Mouse (Mus musculus): Measurements from ENCODE around the gene Tll2.

Tll2 gene

DNA sequence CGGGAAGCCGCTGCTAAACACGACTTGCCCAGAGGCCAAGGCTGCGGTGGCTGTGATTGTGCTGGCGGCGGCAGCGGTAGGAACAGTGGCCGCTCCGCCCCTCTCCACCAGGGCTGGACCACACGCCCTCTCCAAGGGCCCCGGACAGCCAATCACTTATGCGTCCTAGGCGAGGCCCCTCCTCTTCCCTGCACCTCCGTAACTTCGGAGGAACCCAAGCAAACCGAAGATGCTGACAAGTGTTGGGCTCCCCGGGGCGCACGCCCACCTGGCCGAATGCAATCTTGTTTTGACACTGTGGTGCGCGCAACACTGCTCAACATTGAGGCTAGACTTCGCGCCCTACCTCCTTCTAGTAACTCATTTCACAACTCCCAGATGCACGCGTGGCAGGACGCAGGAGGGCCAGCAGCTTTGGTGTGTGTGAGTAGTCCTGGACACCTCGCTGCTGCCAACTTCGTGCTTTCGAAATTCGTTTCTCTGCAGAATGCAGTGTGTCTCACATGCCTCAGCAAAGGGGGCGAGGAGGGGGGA is at the start of gene Tll2:
Gene Tll2 (minus strand): TSS at position 25 of the 534 bp plus-strand sequence.
- DNase-seq (ENCODE audit: low spot score in 2 of 2): peak; percentile 46 to 49

- DNase-seq (ENCODE audit: low spot score in 2 of 2): no peak
Measured at GRCm38 (mm10) chr19:41254584-41254983, 47.9 kb upstream of the Tll2 start.

DNA sequence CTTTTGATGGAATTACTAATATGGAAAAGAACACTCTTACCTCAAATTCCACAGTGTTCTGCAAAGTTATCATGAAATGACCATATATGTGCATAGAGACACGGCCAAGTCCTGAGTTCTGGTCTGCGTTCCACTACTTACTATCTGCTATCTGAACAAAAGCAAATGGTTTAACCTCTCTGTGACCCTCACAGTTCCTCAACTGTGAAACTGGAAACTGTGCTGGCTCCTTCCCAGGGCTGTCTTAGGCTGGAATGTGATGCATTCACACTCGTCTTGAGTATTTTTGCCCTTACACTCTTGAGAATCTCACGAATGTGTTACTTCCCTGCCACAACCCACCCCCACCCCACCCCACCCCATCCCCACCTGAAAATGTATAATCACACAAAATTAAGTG is 42.3 kb upstream of the Tll2 start:
- DNase-seq (ENCODE audit: low spot score in 2 of 2): no peak

- no peak for DNase-seq (ENCODE audit: low spot score in 2 of 2)
Measured at GRCm38 (mm10) chr19:41248271-41248670, 41.6 kb upstream of the Tll2 start.

GRCm38 (mm10) chr19:41246271-41246670 is 39.6 kb upstream of the Tll2 start:
- no peak for DNase-seq (ENCODE audit: low spot score in 2 of 2)

- DNase-seq (ENCODE audit: low spot score in 2 of 2): peak; percentile 54 to 66
Measured at GRCm38 (mm10) chr19:41244581-41244980, 37.9 kb upstream of the Tll2 start.

GRCm38 (mm10) chr19:41241997-41242396 is 35.4 kb upstream of the Tll2 start:
- DNase-seq (ENCODE audit: low spot score in 2 of 2): no peak

- no peak for DNase-seq (ENCODE audit: low spot score in 2 of 2)
Measured at GRCm38 (mm10) chr19:41233698-41234097, 27.1 kb upstream of the Tll2 start.

DNA sequence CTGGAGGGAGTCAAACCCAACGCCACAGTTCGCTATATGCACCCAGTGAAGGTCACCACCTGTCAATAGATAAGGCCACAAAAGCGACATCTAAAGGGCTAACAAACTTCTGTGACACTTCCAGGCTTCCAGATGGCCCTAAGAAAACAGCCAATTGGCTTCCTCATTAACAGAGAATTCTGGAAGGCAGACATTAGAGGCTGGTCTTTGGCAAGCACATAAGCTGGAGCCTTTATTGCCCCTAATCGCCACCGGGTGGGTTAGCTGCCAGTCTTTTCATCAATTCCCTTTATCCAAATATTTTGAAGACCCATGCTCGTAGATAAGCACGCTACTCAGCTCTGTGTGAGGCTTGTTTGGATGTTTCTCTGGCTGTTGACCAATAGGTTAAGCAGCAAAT is 1.7 kb upstream of the Tll2 start:
- no peak for DNase-seq (ENCODE audit: low spot score in 2 of 2)

DNA sequence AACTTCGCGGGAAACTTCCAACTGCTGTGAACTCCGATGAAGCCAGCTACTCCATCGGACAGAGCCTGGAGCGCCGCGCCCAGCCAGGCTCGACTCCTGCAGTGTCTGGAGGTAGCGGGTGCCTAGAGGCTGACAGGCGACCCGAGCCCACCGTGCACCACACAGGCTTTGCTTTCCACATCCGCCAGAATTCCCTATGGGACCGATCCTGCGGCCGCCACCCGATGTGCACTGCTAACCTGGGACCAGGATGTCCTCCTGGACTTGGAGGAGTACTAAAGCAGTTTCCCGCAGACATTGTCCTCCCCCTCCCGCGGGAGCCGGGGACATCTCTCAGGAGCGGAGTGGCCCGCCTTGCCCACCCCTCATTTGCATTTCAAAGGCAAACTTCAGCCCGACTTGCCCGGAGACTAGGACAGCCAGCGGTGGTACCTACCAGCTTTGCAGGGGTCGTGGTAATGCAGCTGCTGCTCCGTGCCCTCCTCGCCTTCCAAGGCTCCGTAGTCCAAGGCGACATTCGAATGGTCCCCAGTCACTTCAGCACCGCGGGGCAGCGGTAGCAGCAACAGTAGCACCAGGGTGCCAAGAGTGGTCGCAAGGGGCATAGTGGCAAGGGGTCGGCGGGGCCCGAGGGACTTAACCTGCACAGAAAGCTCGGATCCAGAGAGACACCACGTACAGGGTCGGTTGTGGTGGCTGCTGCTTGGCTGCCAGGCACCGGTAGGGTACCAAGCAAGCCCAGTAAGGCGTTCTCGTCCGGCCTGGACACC is 409 bp downstream of the Tll2 start:
- no peak for DNase-seq (ENCODE audit: low spot score in 2 of 2)

DNA sequence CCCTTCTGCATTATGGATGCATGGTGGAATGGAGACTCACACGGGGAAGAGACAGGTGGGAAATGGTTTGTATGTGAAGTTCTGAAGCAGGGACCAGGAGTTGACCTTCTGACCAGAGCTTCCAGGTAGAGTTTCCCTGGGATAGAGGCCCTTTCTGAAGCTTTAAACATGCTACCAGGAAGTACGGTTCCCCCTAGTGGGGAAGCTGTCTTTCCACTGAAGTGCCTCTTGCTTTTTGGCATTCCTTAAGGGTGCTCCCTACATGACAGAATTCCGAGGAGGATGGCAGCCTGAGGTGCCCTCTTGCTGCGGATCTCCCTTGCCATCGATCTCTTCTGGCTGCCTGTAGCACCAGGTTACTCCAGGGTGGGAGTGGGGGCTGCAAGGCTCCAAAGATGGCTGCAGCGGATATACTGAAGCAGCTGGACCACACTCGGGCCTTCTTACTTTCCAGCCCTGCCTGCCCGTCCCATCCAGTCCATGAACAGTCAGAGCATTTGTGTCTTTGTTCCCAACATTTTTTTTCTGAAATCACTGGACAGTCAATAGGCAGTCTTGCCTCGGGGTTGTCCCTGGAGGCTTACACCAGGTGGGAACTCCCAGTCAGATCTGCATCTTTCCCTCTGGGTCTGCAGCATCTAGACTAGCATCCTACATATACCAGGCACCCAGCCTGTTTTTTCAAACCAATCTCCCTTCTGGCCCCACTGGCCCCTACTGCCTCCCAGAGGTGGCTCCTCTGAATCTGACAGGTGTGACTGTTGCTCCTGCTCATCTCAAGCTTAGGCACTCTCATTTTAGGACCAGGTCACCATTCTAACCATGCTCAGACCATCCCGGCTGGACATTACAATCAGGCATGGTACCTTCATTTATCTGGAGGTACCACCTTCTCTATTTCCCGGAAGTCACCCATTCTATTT is 2.2 kb downstream of the Tll2 start:
- DNase-seq (ENCODE audit: low spot score in 2 of 2): peak; percentile 25 to 45

DNA sequence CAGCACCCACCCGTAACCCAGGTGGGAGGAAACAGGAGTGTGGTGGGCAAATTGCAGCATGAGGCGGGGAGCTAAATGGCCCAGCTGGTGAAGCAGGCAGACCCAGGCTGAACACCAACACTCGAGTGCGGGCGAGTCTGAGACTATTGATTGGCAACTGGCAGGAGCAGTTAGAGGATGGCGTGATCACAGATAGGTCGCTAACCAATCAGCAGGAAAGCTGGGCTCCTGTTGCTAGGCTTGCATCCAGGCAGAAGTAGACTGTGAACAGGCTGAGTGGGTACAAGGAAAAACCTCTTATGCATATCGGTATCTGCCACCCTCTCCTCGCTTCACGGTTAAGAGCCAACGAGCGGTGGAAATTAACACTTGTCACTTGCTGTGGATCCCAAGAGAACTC is 9.0 kb downstream of the Tll2 start:
- DNase-seq (ENCODE audit: low spot score in 2 of 2): peak; percentile 49 to 56

- no peak for DNase-seq (ENCODE audit: low spot score in 2 of 2)
Measured at GRCm38 (mm10) chr19:41193379-41193778, 13.3 kb downstream of the Tll2 start.

GRCm38 (mm10) chr19:41192953-41193352 is 13.7 kb downstream of the Tll2 start:
- DNase-seq (ENCODE audit: low spot score in 2 of 2): no peak

GRCm38 (mm10) chr19:41191724-41192123 is 14.9 kb downstream of the Tll2 start:
- DNase-seq (ENCODE audit: low spot score in 2 of 2): no peak

- DNase-seq (ENCODE audit: low spot score in 2 of 2): no peak
Measured at GRCm38 (mm10) chr19:41190876-41191434, 15.7 kb downstream of the Tll2 start.

DNA sequence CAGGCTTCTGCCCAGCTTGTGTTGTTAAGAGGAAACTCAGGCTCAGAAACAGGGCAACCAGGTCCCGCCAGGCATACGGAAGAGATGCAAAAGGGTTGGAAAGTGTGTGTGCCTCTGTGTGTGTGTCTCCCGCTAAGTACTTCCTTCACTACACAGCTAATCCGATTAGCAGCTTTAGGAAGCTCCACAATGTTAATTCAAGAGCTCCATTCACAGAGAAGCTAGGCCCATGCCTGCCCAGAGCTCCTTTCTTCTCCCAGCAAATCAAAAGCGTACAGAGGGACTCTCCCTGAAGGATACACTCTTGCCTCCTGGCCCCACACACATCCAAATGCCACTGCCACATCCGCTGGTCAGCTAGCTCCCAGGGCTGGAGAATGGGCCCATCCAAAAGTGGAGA is 29.3 kb downstream of the Tll2 start:
- DNase-seq (ENCODE audit: low spot score in 2 of 2): no peak

DNA sequence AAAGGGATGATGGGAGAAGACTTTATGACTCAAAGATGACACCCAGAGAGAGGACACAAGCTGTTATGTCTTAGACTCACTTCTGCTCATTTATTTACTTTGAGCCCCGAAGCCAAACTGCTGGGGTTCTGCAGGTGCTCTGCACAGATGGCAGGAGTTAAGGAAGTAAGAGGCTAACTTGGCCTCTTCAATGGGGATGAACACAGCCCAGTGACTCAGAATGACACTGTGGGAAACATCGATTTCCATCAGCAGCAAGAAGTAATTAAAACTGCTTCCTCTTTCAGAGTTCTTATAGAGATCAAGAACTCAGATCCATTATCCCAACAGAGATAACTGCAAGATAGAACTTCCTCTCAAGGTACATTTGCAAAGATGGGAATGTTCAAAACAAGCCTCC is 29.8 kb downstream of the Tll2 start:
- DNase-seq (ENCODE audit: low spot score in 2 of 2): no peak

DNA sequence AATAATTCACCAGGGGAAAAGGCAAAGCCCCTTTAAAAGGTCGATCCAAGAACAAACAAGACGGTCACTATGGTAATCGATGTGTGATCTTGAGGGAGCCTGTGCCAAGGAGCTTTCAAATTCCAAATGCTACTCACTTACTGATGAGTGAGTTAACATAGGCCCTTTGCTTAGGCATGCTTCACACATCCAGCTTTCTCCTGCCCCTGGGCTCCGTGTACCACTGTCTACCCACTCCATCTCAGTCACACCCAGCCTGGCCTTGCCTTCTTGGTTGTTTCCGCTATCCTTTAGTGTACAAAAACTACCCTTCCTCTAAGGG is 40.8 kb downstream of the Tll2 start:
- no peak for DNase-seq (ENCODE audit: low spot score in 2 of 2)

DNA sequence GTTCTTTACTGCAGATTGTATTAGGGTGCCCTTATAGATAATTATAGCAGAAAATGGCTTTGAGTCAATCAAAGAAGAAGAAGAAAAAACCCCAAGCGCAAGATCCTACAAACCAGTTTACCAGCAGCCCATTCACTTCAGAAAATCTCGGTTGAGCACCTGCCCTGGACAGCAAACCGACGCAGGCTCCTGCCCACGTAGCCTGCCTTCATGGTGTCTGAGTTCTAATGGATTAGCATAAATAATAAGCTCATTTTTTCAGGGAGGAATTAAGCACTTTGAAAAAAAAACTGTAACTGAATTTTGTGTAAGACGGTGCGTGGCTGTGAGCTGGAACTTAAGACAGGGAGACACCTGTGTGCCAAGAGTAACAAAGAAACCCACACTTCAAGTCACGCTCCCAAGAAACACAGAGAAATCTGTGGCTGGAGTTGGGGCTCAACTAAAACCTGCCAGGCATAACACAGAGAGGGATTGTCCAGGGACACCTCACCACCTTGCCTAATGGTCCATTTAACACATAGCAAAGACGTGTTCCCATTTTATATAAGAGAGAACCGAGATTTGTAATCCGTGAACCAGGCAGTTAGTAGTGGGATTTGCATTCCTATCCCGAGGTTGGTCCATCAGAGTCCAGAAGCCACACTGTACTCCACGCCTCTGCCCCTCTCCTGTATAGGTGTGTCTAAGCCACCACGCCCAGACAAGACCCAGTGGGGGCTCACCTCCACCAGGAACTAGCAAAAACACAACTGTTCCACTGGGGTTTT is 41.3 kb downstream of the Tll2 start:
- DNase-seq (ENCODE audit: low spot score in 2 of 2): no peak

GRCm38 (mm10) chr19:41164447-41165095 is 42.1 kb downstream of the Tll2 start:
- no peak for DNase-seq (ENCODE audit: low spot score in 2 of 2)
